Mouse (Mus musculus): Measurements from ENCODE around the gene Gli2. TPM values are rescaled to one million over a fixed set of nuclear protein-coding genes. Genes with fewer than 3 reads are reported as not detected.

The Gli2 gene
- polyA plus RNA-seq, 1 experiment from 2014 or later, result 4.1 TPM

GRCm38 (mm10) chr1:118825467-118826219, 227.8 kb downstream of the Gli2 start:
- ATAC-seq (replicated peaks; ENCODE audit: insufficient number of reproducible peaks, low FRiP score, low TSS enrichment), result no peak
- Histone ChIP-seq H3K4me3 (ENCODE audit: low read depth, low read length) (no peak overlapping the region), H3K36me3 (ENCODE audit: control insufficient read depth, insufficient read depth, low read length) (no peaks in the 10 kb centered on the region), H3K27ac (ENCODE audit: low read depth, low read length) (no peak overlapping the region), H3K27me3 (ENCODE audit: control insufficient read depth, insufficient read depth, low read length) (no peaks in the 10 kb centered on the region; the same call in 1 of the 2 replicates), H3K9me3 (replicated peaks; ENCODE audit: control insufficient read depth, low read length) (no peaks in the 10 kb centered on the region), H3K4me1 (ENCODE audit: control insufficient read depth, insufficient read depth, low read length) (no peaks in the 10 kb centered on the region), H3K9ac (ENCODE audit: low read depth, low read length) (no peak overlapping the region), H3K4me2 (no peak overlapping the region; the same call in 1 of the 2 replicates)
- WGBS (ENCODE audit: insufficient replicate concordance), result 61% methylated on average over 31 of the region's 31 CpGs

DNA sequence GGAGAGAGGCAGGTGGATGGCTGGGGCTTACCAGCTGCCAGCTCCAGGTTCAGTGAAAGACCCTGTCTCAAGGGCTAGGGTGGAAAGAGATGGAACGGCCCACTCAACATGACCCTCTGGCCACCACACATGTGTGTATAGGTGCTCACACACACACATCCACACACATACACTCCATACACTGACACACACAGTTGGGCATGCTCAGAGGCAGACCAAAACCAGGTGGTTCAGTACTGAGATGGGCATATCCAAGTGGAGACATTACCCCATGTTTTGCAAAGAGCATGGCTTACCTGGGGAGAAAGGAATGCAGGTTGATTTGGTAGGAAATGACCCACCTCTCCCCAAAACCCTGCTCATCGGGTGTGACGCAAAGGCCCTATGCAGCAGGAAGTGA, 228.4 kb downstream of the Gli2 start:
- Histone ChIP-seq H3K4me3 (ENCODE audit: low read depth, low read length) (no peak overlapping the region), H3K36me3 (ENCODE audit: control insufficient read depth, insufficient read depth, low read length) (no peaks in the 10 kb centered on the region), H3K9me3 (replicated peaks; ENCODE audit: control insufficient read depth, low read length) (no peaks in the 10 kb centered on the region), H3K27ac (ENCODE audit: low read depth, low read length) (no peak overlapping the region), H3K27me3 (ENCODE audit: control insufficient read depth, insufficient read depth, low read length) (no peaks in the 10 kb centered on the region; the same call in 1 of the 2 replicates), H3K4me1 (ENCODE audit: control insufficient read depth, insufficient read depth, low read length) (no peaks in the 10 kb centered on the region), H3K9ac (ENCODE audit: low read depth, low read length) (no peak overlapping the region), H3K4me2 (no peak overlapping the region)
- no peak for ATAC-seq (replicated peaks; ENCODE audit: insufficient number of reproducible peaks, low FRiP score, low TSS enrichment)
- WGBS (ENCODE audit: insufficient replicate concordance), result 84% methylated on average over 3 of the region's 3 CpGs

- no peak overlapping the region for H3K27ac ChIP-seq (ENCODE audit: low read depth, low read length)
- no peak overlapping the region for H3K4me2 ChIP-seq
- H3K4me3 ChIP-seq (ENCODE audit: low read depth, low read length), result no peak overlapping the region
- H3K4me1 ChIP-seq (ENCODE audit: control insufficient read depth, insufficient read depth, low read length), result no peaks in the 10 kb centered on the region
- WGBS (ENCODE audit: insufficient replicate concordance), result 96% methylated on average over 2 of the region's 2 CpGs
- no peaks in the 10 kb centered on the region for H3K36me3 ChIP-seq (ENCODE audit: control insufficient read depth, insufficient read depth, low read length)
- H3K9me3 ChIP-seq (replicated peaks; ENCODE audit: control insufficient read depth, low read length), result no peaks in the 10 kb centered on the region
- H3K9ac ChIP-seq (ENCODE audit: low read depth, low read length), result no peak overlapping the region
- ATAC-seq (replicated peaks; ENCODE audit: insufficient number of reproducible peaks, low FRiP score, low TSS enrichment), result no peak
- H3K27me3 ChIP-seq (ENCODE audit: control insufficient read depth, insufficient read depth, low read length), result no peaks in the 10 kb centered on the region
These were observed 231.2 kb downstream of the Gli2 start for GRCm38 (mm10) chr1:118822258-118822657.

- Histone ChIP-seq H3K27ac (ENCODE audit: low read depth, low read length) (no peak overlapping the region), H3K9me3 (replicated peaks; ENCODE audit: control insufficient read depth, low read length) (no peaks in the 10 kb centered on the region), H3K4me1 (ENCODE audit: control insufficient read depth, insufficient read depth, low read length) (no peaks in the 10 kb centered on the region), H3K27me3 (ENCODE audit: control insufficient read depth, insufficient read depth, low read length) (no peaks in the 10 kb centered on the region), H3K4me2 (no peak overlapping the region), H3K4me3 (ENCODE audit: low read depth, low read length) (no peak overlapping the region), H3K36me3 (ENCODE audit: control insufficient read depth, insufficient read depth, low read length) (no peaks in the 10 kb centered on the region), H3K9ac (ENCODE audit: low read depth, low read length) (no peak overlapping the region)
- 73% methylated on average over 2 of the region's 2 CpGs for WGBS (ENCODE audit: insufficient replicate concordance)
- ATAC-seq (replicated peaks; ENCODE audit: insufficient number of reproducible peaks, low FRiP score, low TSS enrichment), result no peak
These were observed 238.4 kb downstream of the Gli2 start for GRCm38 (mm10) chr1:118815015-118815414.

- H3K9me3 ChIP-seq (replicated peaks; ENCODE audit: control insufficient read depth, low read length), result no peaks in the 10 kb centered on the region
- no peak for ATAC-seq (replicated peaks; ENCODE audit: insufficient number of reproducible peaks, low FRiP score, low TSS enrichment)
- no peaks in the 10 kb centered on the region for H3K27me3 ChIP-seq (ENCODE audit: control insufficient read depth, insufficient read depth, low read length)
These were observed 243.1 kb downstream of the Gli2 start for GRCm38 (mm10) chr1:118810336-118810735.

GRCm38 (mm10) chr1:118806727-118807126, 246.7 kb downstream of the Gli2 start:
- Histone ChIP-seq H3K27me3 (ENCODE audit: control insufficient read depth, insufficient read depth, low read length) (no peaks in the 10 kb centered on the region), H3K27ac (ENCODE audit: low read depth, low read length) (no peak overlapping the region), H3K4me3 (ENCODE audit: low read depth, low read length) (no peak overlapping the region), H3K9me3 (replicated peaks; ENCODE audit: control insufficient read depth, low read length) (no peaks in the 10 kb centered on the region), H3K36me3 (ENCODE audit: control insufficient read depth, insufficient read depth, low read length) (no peaks in the 10 kb centered on the region), H3K4me1 (ENCODE audit: control insufficient read depth, insufficient read depth, low read length) (peaks cover 2% of the 10 kb centered on the region; the same call in 1 of the 2 replicates), H3K4me2 (no peak overlapping the region), H3K9ac (ENCODE audit: low read depth, low read length) (no peak overlapping the region)
- no peak for ATAC-seq (replicated peaks; ENCODE audit: insufficient number of reproducible peaks, low FRiP score, low TSS enrichment)
- WGBS (ENCODE audit: insufficient replicate concordance), result 90% methylated on average over 3 of the region's 3 CpGs

More at GRCm38 (mm10) chr1:118810336-118810735, 243.1 kb downstream of the Gli2 start:
- no peak overlapping the region for H3K9ac ChIP-seq (ENCODE audit: low read depth, low read length)
- H3K36me3 ChIP-seq (ENCODE audit: control insufficient read depth, insufficient read depth, low read length), result no peaks in the 10 kb centered on the region
- 67% methylated on average over 4 of the region's 4 CpGs for WGBS (ENCODE audit: insufficient replicate concordance)
- H3K4me2 ChIP-seq, result no peak overlapping the region
- H3K4me1 ChIP-seq (ENCODE audit: control insufficient read depth, insufficient read depth, low read length), result no peaks in the 10 kb centered on the region
- no peak overlapping the region for H3K4me3 ChIP-seq (ENCODE audit: low read depth, low read length)
- H3K27ac ChIP-seq (ENCODE audit: low read depth, low read length), result no peak overlapping the region

- H3K36me3 ChIP-seq (ENCODE audit: control insufficient read depth, insufficient read depth, low read length), result no peaks in the 10 kb centered on the region
- H3K4me3 ChIP-seq (ENCODE audit: low read depth, low read length), result no peak overlapping the region
- no peak overlapping the region for H3K4me2 ChIP-seq
- H3K27me3 ChIP-seq (ENCODE audit: control insufficient read depth, insufficient read depth, low read length), result no peaks in the 10 kb centered on the region
- ATAC-seq (replicated peaks; ENCODE audit: insufficient number of reproducible peaks, low FRiP score, low TSS enrichment), result no peak
- no peak overlapping the region for H3K27ac ChIP-seq (ENCODE audit: low read depth, low read length)
- H3K9me3 ChIP-seq (replicated peaks; ENCODE audit: control insufficient read depth, low read length), result no peaks in the 10 kb centered on the region
- H3K9ac ChIP-seq (ENCODE audit: low read depth, low read length), result no peak overlapping the region
- WGBS (ENCODE audit: insufficient replicate concordance), result 81% methylated on average over 5 of the region's 5 CpGs
- H3K4me1 ChIP-seq (ENCODE audit: control insufficient read depth, insufficient read depth, low read length), result peaks cover 2% of the 10 kb centered on the region; the same call in 1 of the 2 replicates
These were observed 251.3 kb downstream of the Gli2 start for GRCm38 (mm10) chr1:118802166-118802565.

- H3K36me3 ChIP-seq (ENCODE audit: control insufficient read depth, insufficient read depth, low read length), result no peaks in the 10 kb centered on the region
- WGBS (ENCODE audit: insufficient replicate concordance), result 74% methylated on average over 7 of the region's 7 CpGs
- H3K27ac ChIP-seq (ENCODE audit: low read depth, low read length), result no peak overlapping the region
- peaks cover 6% of the 10 kb centered on the region; the same call in 1 of the 2 replicates for H3K4me1 ChIP-seq (ENCODE audit: control insufficient read depth, insufficient read depth, low read length)
- no peak overlapping the region for H3K4me3 ChIP-seq (ENCODE audit: low read depth, low read length)
- no peaks in the 10 kb centered on the region for H3K27me3 ChIP-seq (ENCODE audit: control insufficient read depth, insufficient read depth, low read length)
- no peaks in the 10 kb centered on the region; the same call in 1 of the 2 replicates for H3K9me3 ChIP-seq (replicated peaks; ENCODE audit: control insufficient read depth, low read length)
- no peak for ATAC-seq (replicated peaks; ENCODE audit: insufficient number of reproducible peaks, low FRiP score, low TSS enrichment)
- no peak overlapping the region for H3K4me2 ChIP-seq
- H3K9ac ChIP-seq (ENCODE audit: low read depth, low read length), result no peak overlapping the region
These were observed 253.9 kb downstream of the Gli2 start for GRCm38 (mm10) chr1:118799322-118800116.
